Mouse (Mus musculus): ENCODE results near the gene Pds5a. TPM values are rescaled to one million over a fixed set of nuclear protein-coding genes. Genes with fewer than 3 reads are reported as not detected.
A peak's percentile ranks its signal among the peaks of the same experiment; 100 is the strongest.

Gene Pds5a
- total and polyA plus RNA-seq, 3 experiments, result 87.3 to 188 (median 88.0) TPM

GRCm38 (mm10) chr5:65697836-65698758 is at the start of gene Pds5a (continued):
- TF ChIP-seq BHLHE40 (IDR thresholded peaks at IDR 0.05; ENCODE audit: borderline replicate concordance, low read depth, low read length), result peak; percentile 31; the same call in 1 of the 2 replicates
- TF ChIP-seq HCFC1 (IDR thresholded peaks at IDR 0.05; ENCODE audit: low read depth, low read length), result peak; percentile 54; the same call in 1 of the 2 replicates
- TF ChIP-seq MAFK (IDR thresholded peaks at IDR 0.05; ENCODE audit: borderline replicate concordance, low read depth, low read length), result no peak
- peak; percentile 65 to 87; a peak in 3 of 4 replicates for TF ChIP-seq POLR2A (IDR thresholded peaks at IDR 0.05; ENCODE audit: control insufficient read depth in 1 of 2, insufficient read depth in 1 of 2, low read depth in 1 of 2, low read length in 2 of 2, poor library complexity in 1 of 2)
- no peak; the same call in 1 of the 2 replicates for TF ChIP-seq KAT2A (conservative IDR thresholded peaks at IDR 0.05; ENCODE audit: low read depth, low read length)
- TF ChIP-seq MYC (IDR thresholded peaks at IDR 0.05; ENCODE audit: low read depth, low read length), result peak; percentile 33; the same call in 1 of the 2 replicates

- Histone ChIP-seq H3K27me3 (ENCODE audit: control insufficient read depth in 1 of 2, insufficient read depth in 2 of 2, low read length in 2 of 2) (no peaks in the 10 kb centered on the region), H3K4me3 (ENCODE audit: control insufficient read depth in 1 of 2, insufficient read depth in 1 of 2, low read depth in 2 of 2, low read length in 2 of 2) (no peak overlapping the region), H3K4me1 (ENCODE audit: control insufficient read depth in 1 of 2, insufficient read depth in 2 of 2, low read length in 2 of 2) (peaks cover 0 to 26% of the 10 kb centered on the region in 2 experiments; a peak in 3 of 4 replicates), H3K79me2 (ENCODE audit: control insufficient read depth, insufficient read depth, low read length, poor library complexity) (peaks cover 5% of the 10 kb centered on the region; the same call in 1 of the 2 replicates), H3K27ac (ENCODE audit: control insufficient read depth, low read depth, low read length) (no peak overlapping the region), H3K9ac (ENCODE audit: control insufficient read depth, low read depth, low read length, poor library complexity, severe bottlenecking) (no peak overlapping the region), H3K36me3 (ENCODE audit: control insufficient read depth in 1 of 2, insufficient read depth in 2 of 2, low read length in 2 of 2) (peaks cover 0 to 5% of the 10 kb centered on the region in 2 experiments; a peak in 2 of 4 replicates), H3K9me3 (replicated peaks; ENCODE audit: insufficient read depth, low read length) (no peaks in the 10 kb centered on the region)
- TF ChIP-seq SMC3 (IDR thresholded peaks at IDR 0.05; ENCODE audit: low read depth, low read length) (no peak), POLR2AphosphoS2 (IDR thresholded peaks at IDR 0.05; ENCODE audit: low read length) (no peak), E2F4 (IDR thresholded peaks at IDR 0.05; ENCODE audit: borderline replicate concordance, low read depth, low read length) (no peak), CTCF (IDR thresholded peaks at IDR 0.05 in 2 of 3, conservative IDR thresholded peaks at IDR 0.05 in 1 of 3; ENCODE audit: control insufficient read depth in 1 of 3, insufficient read depth in 1 of 3, low read depth in 2 of 3, low read length in 3 of 3, poor library complexity in 1 of 3, severe bottlenecking in 1 of 3) (no peak), UBTF (IDR thresholded peaks at IDR 0.05; ENCODE audit: borderline replicate concordance, insufficient read depth, low read depth, low read length) (no peak), TCF12 (IDR thresholded peaks at IDR 0.05; ENCODE audit: low read depth, low read length) (no peak), RAD21 (IDR thresholded peaks at IDR 0.05; ENCODE audit: low read depth, low read length) (no peak), TAL1 (IDR thresholded peaks at IDR 0.05; ENCODE audit: low read length) (no peak), GABPA (IDR thresholded peaks at IDR 0.05; ENCODE audit: low read depth, low read length) (no peak), RCOR1 (IDR thresholded peaks at IDR 0.05; ENCODE audit: low read depth, low read length) (no peak), MEF2A (IDR thresholded peaks at IDR 0.05; ENCODE audit: extremely low read depth, insufficient replicate concordance, low read depth, low read length, poor library complexity, severe bottlenecking) (no peak), NRF1 (IDR thresholded peaks at IDR 0.05; ENCODE audit: insufficient read depth, low read depth, low read length, poor library complexity, severe bottlenecking) (no peak), ZNF384 (IDR thresholded peaks at IDR 0.05; ENCODE audit: low read depth, low read length) (no peak), USF1 (IDR thresholded peaks at IDR 0.05; ENCODE audit: low read depth, low read length) (no peak), SIN3A (IDR thresholded peaks at IDR 0.05; ENCODE audit: low read length) (no peak), HCFC1 (IDR thresholded peaks at IDR 0.05; ENCODE audit: low read depth, low read length) (no peak), ZMIZ1 (IDR thresholded peaks at IDR 0.05; ENCODE audit: low read depth, low read length) (no peak)
- no peak for DNase-seq (ENCODE audit: low read depth, low spot score)
Measured at GRCm38 (mm10) chr5:65746908-65747307, 48.8 kb upstream of the Pds5a start.

Data from MEL (cell line).